Mouse (Mus musculus): ENCODE measurements around the gene Zfp986.
"Not testable (repeated sequence)": the region's sequence is repeated elsewhere in the genome, so short reads cannot be mapped to it uniquely, and the experiment has no call there.

- TF ChIP-seq CTCF (conservative IDR thresholded peaks at IDR 0.05; ENCODE audit: low read length); POU5F1 (IDR thresholded peaks at IDR 0.05; ENCODE audit: borderline replicate concordance, low read length); NANOG (IDR thresholded peaks at IDR 0.05; ENCODE audit: borderline replicate concordance, low read length): not testable (repeated sequence)
These were observed 4.7 kb upstream of the Zfp986 start for GRCm38 (mm10) chr4:145863872-145864271.
